8 mouse cellular contexts compared by ENCODE assay signal in genomic region chr15:52505278-52505831, GRCm38 (mm10).
DNase-seq lines count a peak whose midpoint lies in the region; ATAC-seq lines count a peak whose summit lies in the region.

No protein-coding gene starts in this region.

- no peak overlapping the region for H3K4me2 ChIP-seq in forebrain, embryonic 11.5 days (ENCODE audit: low read depth, low read length, severe bottlenecking)
- H3K4me2 ChIP-seq in hindbrain, embryonic 12.5 days (replicated peaks), result no peak overlapping the region

- H3K36me3 ChIP-seq in forebrain, embryonic 11.5 days (ENCODE audit: control insufficient read depth, insufficient read depth, low read length), result no peaks in the 10 kb centered on the region
- no peaks in the 10 kb centered on the region for H3K36me3 ChIP-seq in forebrain, embryonic 10.5 days (replicated peaks)
- H3K36me3 ChIP-seq in hindbrain, embryonic 12.5 days, result no peaks in the 10 kb centered on the region

- H3K9me3 ChIP-seq in forebrain, embryonic 11.5 days (ENCODE audit: control insufficient read depth, low read length), result no peaks in the 10 kb centered on the region
- no peaks in the 10 kb centered on the region for H3K9me3 ChIP-seq in forebrain, embryonic 10.5 days
- no peaks in the 10 kb centered on the region for H3K9me3 ChIP-seq in hindbrain, embryonic 12.5 days (replicated peaks)

- H3K27ac ChIP-seq in forebrain, embryonic 11.5 days (ENCODE audit: low read depth, low read length), result no peak overlapping the region
- H3K27ac ChIP-seq in forebrain, embryonic 10.5 days, result no peak overlapping the region
- H3K27ac ChIP-seq in hindbrain, embryonic 12.5 days, result no peak overlapping the region

- ATAC-seq in forebrain, embryonic 11.5 days (replicated peaks; ENCODE audit: low FRiP score), result peak; percentile 67
- peak; percentile 77 for ATAC-seq in hindbrain, embryonic 12.5 days (ENCODE audit: low FRiP score)
- ATAC-seq in monocyte, adult 5-6 weeks (replicated peaks; ENCODE audit: insufficient number of reproducible peaks, low FRiP score, low TSS enrichment, poor library complexity, severe bottlenecking), result no peak

- H3K4me3 ChIP-seq in forebrain, embryonic 11.5 days (ENCODE audit: low read depth, low read length), result no peak overlapping the region
- H3K4me3 ChIP-seq in forebrain, embryonic 10.5 days, result no peak overlapping the region
- H3K4me3 ChIP-seq in hindbrain, embryonic 12.5 days, result no peak overlapping the region

- no peaks in the 10 kb centered on the region for H3K27me3 ChIP-seq in forebrain, embryonic 11.5 days (ENCODE audit: control insufficient read depth, insufficient read depth, low read length)
- H3K27me3 ChIP-seq in forebrain, embryonic 10.5 days (ENCODE audit: poor library complexity, severe bottlenecking), result no peaks in the 10 kb centered on the region
- no peaks in the 10 kb centered on the region for H3K27me3 ChIP-seq in hindbrain, embryonic 12.5 days

- H3K9ac ChIP-seq in forebrain, embryonic 11.5 days (ENCODE audit: low read length), result no peak overlapping the region
- no peak overlapping the region for H3K9ac ChIP-seq in hindbrain, embryonic 12.5 days

- 35% methylated on average over 9 of the region's 9 CpGs for WGBS in forebrain, embryonic 11.5 days
- WGBS in forebrain, embryonic 10.5 days, result 36% methylated on average over 9 of the region's 9 CpGs
- 37% methylated on average over 9 of the region's 9 CpGs for WGBS in hindbrain, embryonic 12.5 days

- DNase-seq in forebrain, embryonic 11.5 days (ENCODE audit: low spot score), result no peak
- no peak for DNase-seq in forebrain, embryonic 10.5 days (ENCODE audit: extremely low spot score, low spot score)
- DNase-seq in thymus, postnatal 14 days, result peak; percentile 11
- DNase-seq in thymus, postnatal 36 days, result no peak
- peak; percentile 11 for DNase-seq in retina, adult 2 months (ENCODE audit: low read depth, low spot score)
- DNase-seq in gastrocnemius, postnatal 25 days, result no peak

- no peaks in the 10 kb centered on the region for H3K4me1 ChIP-seq in forebrain, embryonic 11.5 days (replicated peaks; ENCODE audit: control insufficient read depth, insufficient read depth, low read length)
- H3K4me1 ChIP-seq in forebrain, embryonic 10.5 days, result no peaks in the 10 kb centered on the region
- no peaks in the 10 kb centered on the region for H3K4me1 ChIP-seq in hindbrain, embryonic 12.5 days

Comparison
In these comparisons a context has a peak if more than half of its experiments do, and no peak if none do; other contexts are left out.
1. DNase-seq: peak in thymus, postnatal 14 days (single experiment) and retina, adult 2 months (single experiment); none in forebrain, embryonic 11.5 days (single experiment), forebrain, embryonic 10.5 days (single experiment), thymus, postnatal 36 days (0 of 2) and gastrocnemius, postnatal 25 days (single experiment).